Mouse (Mus musculus) lung, embryonic 16.5 days (tissue): Measurements from ENCODE around the gene Fabp7. TPM values are rescaled to one million over a fixed set of nuclear protein-coding genes. Genes with fewer than 3 reads are reported as not detected.
A peak's percentile ranks its signal among the peaks of the same experiment; 100 is the strongest.

Experiments used
- ATAC-seq: fragments of 200-750 bp; cut with Nextera tagmentation; 2 replicates; pipeline ENCODE4 v1.8.0; 2017; ENCODE audit warnings: low read depth, mild to moderate bottlenecking, moderate library complexity
- H3K27ac ChIP-seq: fragments of 300-500 bp; sonication (generic); 2 replicates; pipeline ENCODE4 v1.5.1; 2014; ENCODE audit warnings: mild to moderate bottlenecking, control low read depth, low read length
- H3K27me3 ChIP-seq: fragments of 300-500 bp; sonication (generic); 2 replicates; pipeline ENCODE4 v1.6.1; 2014; ENCODE audit warnings: low read depth, low read length, mixed read lengths; ENCODE audit not compliant: control insufficient read depth, insufficient read depth
- H3K36me3 ChIP-seq: fragments of 300-500 bp; sonication (generic); 2 replicates; pipeline ENCODE4 v1.6.1; 2014; ENCODE audit warnings: low read length; ENCODE audit not compliant: control insufficient read depth, insufficient read depth
- H3K4me1 ChIP-seq: fragments of 300-500 bp; sonication (generic); replicated peaks from 2 replicates; pipeline ENCODE4 v1.6.1; 2014; ENCODE audit warnings: low read length, mixed read lengths; ENCODE audit not compliant: control insufficient read depth, insufficient read depth
- H3K4me2 ChIP-seq: fragments of 300-500 bp; sonication (generic); 2 replicates; pipeline ENCODE4 v1.6.1; 2014; ENCODE audit warnings: low read depth, low read length, control low read depth
- H3K4me3 ChIP-seq: fragments of 300-500 bp; sonication (generic); 2 replicates; pipeline ENCODE4 v1.5.1; 2014; ENCODE audit warnings: mild to moderate bottlenecking, low read length, control low read depth
- H3K9ac ChIP-seq: fragments of 300-500 bp; sonication (generic); 2 replicates; pipeline ENCODE4 v1.6.1; 2014; ENCODE audit warnings: low read length, control low read depth
- H3K9me3 ChIP-seq: fragments of 300-500 bp; sonication (generic); 2 replicates; pipeline ENCODE4 v1.6.1; 2016; ENCODE audit warnings: low read length; ENCODE audit not compliant: control insufficient read depth
- WGBS: fragments of 180-500 bp; shearing (Covaris S2); extraction: QIAGEN DNeasy Blood & Tissue Kit; methylation state at CpG from one replicate; pipeline ENCODE4 v1.1.7; 2014; 5-methylcytosine and 5-hydroxymethylcytosine counted together
- polyA plus RNA-seq: library from polyadenylated mRNA; unstranded; fragments of >200 nt; fragmentation: Nextera tagmentation; extraction: Ambion mirVana; gene quantifications from 2 replicates; pipeline ENCODE4 v1.2.1, GENCODE M21; 2015

Gene Fabp7
- polyA plus RNA-seq, 1 experiment from 2014 or later, result 11.9 TPM

DNA sequence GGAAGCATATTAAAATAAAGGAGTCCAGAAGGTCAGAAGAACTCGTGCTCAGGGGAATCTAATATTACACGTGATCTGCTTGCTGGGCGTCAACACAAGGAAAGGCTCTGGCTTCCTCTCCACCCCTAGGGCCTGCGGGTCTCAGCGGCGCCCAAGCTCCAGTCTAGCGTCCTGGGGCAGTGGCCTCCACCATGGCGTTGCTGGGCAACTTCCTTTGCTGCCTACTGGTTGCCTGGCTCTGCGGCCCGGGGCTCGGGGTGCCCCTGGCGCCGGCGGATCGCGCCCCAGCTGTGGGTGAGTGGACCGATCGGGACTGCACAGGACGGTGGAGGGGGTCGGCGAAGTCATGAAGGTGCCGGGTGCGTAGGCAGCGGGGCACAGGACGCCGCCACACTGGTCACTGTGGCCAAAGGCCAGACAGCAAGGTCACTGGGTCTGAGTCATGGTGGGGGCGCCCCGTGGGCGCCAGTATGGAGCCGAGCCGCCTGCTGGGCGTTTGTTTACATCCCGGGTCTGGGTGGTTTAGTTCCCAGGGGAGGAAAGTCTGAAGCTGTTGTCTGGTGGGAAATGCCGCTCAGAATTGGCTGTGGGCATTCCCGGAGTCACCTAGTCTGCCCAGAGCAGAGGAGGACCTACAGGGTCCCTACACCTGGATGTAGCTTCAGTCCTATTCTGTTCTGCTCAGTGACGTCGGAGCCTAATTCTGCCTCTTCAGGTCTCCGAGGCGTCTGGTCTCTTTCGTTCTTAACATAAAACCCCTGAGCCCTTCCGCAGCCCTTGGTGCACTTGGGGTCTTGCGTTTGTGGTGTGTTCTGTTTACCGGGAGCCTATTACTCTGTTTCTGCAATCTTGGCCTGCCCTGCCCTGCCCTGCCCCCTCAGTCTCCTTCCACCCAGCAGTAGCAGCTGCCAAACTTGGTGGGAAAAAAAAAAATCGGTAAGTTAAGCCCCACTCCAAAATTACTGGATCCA, 10.1 kb downstream of the Fabp7 start:
- peak overlapping the region; percentile 15 for H3K27ac ChIP-seq
- peak overlapping the region; percentile 94 for H3K4me2 ChIP-seq
- peak overlapping the region; percentile 69 for H3K4me3 ChIP-seq
- no peaks in the 10 kb centered on the region for H3K36me3 ChIP-seq
- H3K4me1 ChIP-seq, result 0 out of 2 replicates have a peak, but pooled peaks cover 4% of the 10 kb centered on the region
- no peaks in the 10 kb centered on the region for H3K27me3 ChIP-seq
- WGBS, result 2% methylated on average over 43 of the region's 44 CpGs
- no peaks in the 10 kb centered on the region for H3K9me3 ChIP-seq
- peak overlapping the region; percentile 80 for H3K9ac ChIP-seq
- ATAC-seq, result peak; percentile 87

DNA sequence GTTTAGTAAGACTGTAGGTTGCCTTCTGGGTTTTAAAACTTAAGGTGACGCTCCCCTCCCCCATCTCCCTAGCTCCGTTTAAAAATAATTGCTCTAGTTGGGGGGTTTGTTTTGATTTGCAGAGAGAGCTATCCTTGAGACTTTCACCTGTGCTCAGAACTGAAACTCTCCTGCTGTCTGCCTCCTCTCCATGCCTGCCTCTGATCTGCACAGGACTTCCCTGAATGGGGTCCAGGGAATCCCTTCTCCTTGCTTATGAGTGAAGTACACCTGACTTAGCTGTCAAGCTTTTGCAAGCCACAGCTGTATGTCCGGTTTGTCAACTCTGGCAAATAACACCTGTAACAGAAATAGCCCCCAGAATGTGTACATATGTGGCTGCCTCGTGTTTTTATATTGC, 10.9 kb downstream of the Fabp7 start:
- WGBS, result 18% methylated on average over 4 of the region's 4 CpGs
- Histone ChIP-seq H3K4me2 (peak overlapping the region; percentile 94), H3K27ac (peak overlapping the region; percentile 15), H3K36me3 (no peaks in the 10 kb centered on the region), H3K9me3 (no peaks in the 10 kb centered on the region), H3K27me3 (no peaks in the 10 kb centered on the region), H3K9ac (peak overlapping the region; percentile 80), H3K4me1 (0 out of 2 replicates have a peak, but pooled peaks cover 4% of the 10 kb centered on the region), H3K4me3 (peak overlapping the region; percentile 69)
- no peak for ATAC-seq

DNA sequence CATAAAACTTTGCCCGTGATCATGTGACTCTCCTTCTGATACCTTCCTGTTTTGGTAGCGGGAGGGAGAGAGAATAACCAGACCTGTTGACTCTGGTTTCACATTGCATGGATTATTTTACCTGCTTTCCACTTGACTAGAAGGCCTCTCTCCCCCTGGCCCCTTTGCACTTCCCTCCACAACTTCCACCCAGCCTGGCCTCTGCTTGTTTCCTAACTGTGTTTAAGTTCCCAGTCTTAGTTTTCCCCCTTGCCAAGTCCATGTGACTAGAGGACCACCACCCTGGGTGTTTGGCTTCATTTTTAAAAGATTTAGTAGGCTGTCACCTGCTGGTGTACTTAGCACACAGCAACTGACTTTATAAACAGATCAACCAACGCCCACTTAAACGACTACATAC, 11.4 kb downstream of the Fabp7 start:
- peak overlapping the region; percentile 69; the same call in 1 of the 2 replicates for H3K4me3 ChIP-seq
- H3K36me3 ChIP-seq, result no peaks in the 10 kb centered on the region
- H3K27ac ChIP-seq, result no peak overlapping the region; the same call in 1 of the 2 replicates
- 39% methylated on average over 4 of the region's 4 CpGs for WGBS
- 0 out of 2 replicates have a peak overlapping the region, but pooled peaks have one; percentile 80 for H3K9ac ChIP-seq
- peak overlapping the region; percentile 94; the same call in 1 of the 2 replicates for H3K4me2 ChIP-seq
- 0 out of 2 replicates have a peak, but pooled peaks cover 4% of the 10 kb centered on the region for H3K4me1 ChIP-seq
- ATAC-seq, result peak; percentile 40; the same call in 1 of the 2 replicates
- no peaks in the 10 kb centered on the region for H3K27me3 ChIP-seq
- no peaks in the 10 kb centered on the region for H3K9me3 ChIP-seq

DNA sequence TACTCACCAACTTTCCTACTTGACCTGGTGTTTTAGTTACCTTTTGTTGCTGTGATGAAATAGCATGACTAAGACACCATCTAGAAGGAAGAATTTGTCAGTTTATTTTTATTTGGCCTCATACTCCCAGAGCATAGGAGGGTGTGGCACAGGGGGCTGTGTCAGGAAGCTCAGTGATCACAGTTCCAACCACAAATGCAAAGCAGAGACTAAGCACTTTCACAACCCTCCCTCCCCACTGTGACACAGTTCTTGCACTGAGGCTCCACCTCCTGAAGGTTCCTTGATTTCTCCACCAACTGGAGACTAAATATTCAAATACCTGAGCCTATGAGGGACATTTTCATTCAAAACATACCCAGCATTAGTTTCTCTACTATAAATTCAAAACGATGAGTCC, 14.8 kb downstream of the Fabp7 start:
- H3K27me3 ChIP-seq, result no peaks in the 10 kb centered on the region
- H3K4me2 ChIP-seq, result no peak overlapping the region
- H3K27ac ChIP-seq, result no peak overlapping the region
- 0 out of 2 replicates have a peak, but pooled peaks cover 2% of the 10 kb centered on the region for H3K4me1 ChIP-seq
- no peak overlapping the region for H3K9ac ChIP-seq
- no peaks in the 10 kb centered on the region for H3K36me3 ChIP-seq
- no peak for ATAC-seq
- H3K9me3 ChIP-seq, result no peaks in the 10 kb centered on the region
- no peak overlapping the region for H3K4me3 ChIP-seq
- WGBS, result 84% methylated on average over 1 of the region's 1 CpGs

DNA sequence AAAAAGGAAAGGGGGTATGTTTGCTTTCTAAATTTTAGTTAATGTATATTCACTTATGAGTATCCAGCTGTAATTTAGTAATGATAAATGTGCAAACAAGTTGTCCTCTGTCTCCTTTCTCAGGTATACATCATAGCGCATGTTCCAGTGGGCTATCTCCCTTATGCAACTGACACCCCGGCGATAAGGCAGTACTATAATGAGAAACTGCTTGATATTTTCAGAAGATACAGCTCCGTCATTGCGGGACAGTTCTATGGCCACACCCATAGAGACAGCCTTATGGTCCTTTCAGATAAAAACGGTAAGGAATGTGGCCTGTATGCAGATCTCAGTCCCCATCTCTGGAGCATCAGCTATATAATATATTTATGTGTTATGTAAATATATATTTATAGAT, 23.1 kb downstream of the Fabp7 start:
- Histone ChIP-seq H3K36me3 (no peaks in the 10 kb centered on the region), H3K27ac (no peak overlapping the region), H3K9ac (no peak overlapping the region), H3K4me2 (no peak overlapping the region), H3K27me3 (no peaks in the 10 kb centered on the region), H3K4me1 (no peaks in the 10 kb centered on the region), H3K4me3 (no peak overlapping the region), H3K9me3 (no peaks in the 10 kb centered on the region)
- WGBS, result 90% methylated on average over 6 of the region's 6 CpGs
- ATAC-seq, result no peak

DNA sequence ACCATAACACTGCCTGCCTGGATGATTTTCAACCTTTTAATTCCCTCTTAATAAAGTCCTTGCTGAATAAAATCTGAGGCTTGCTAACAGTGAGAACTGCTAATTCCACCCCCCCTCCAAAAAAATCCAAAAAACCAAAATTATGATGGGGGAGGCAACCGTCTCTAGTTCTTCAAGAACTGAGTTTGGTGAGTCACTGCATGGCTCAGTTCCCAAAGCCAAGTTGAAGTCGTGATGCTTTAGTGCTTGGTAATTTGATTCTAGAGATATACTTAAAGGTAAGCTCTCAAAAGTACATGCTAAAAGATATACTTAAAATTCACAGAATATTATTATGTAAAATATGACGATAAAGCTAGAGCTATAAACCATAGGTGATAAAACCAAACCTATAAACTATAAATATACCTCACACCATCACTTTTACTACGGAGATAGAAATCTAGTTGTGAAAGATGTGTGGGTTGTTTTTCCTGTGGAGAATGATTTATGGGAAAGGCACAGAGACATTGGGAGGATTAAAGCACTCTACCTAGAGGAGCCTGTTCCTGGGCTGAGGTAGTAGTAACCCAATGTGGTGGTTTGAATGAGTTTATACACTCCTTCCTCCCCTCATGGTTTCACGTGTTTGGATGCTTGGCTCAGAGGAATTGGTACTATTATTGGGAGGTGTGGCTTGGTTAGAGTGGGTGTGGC, 27.6 kb downstream of the Fabp7 start:
- no peak overlapping the region for H3K4me2 ChIP-seq
- H3K4me3 ChIP-seq, result no peak overlapping the region
- ATAC-seq, result no peak
- H3K9me3 ChIP-seq, result no peaks in the 10 kb centered on the region
- H3K27me3 ChIP-seq, result no peaks in the 10 kb centered on the region
- no peaks in the 10 kb centered on the region for H3K36me3 ChIP-seq
- H3K4me1 ChIP-seq, result no peaks in the 10 kb centered on the region
- no peak overlapping the region for H3K27ac ChIP-seq
- H3K9ac ChIP-seq, result no peak overlapping the region
- WGBS, result 83% methylated on average over 5 of the region's 5 CpGs

DNA sequence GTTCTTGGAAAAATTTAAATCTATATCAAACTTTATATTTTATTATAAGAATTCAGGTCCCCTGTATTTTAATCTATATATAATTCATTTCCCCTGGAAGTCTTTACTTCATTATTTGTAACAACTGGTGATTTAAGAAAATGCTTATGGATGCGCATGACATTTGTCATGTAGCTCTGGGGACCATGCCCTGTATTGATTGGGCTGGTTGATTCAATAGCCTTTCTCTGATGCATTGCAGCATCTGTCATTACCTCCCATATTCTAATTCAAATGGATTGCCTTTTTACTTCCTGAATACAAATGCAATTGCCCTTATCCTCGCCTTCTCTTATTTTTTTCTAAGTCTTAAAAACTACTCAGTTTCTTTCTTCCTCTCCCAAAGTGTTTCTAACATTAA, 29.6 kb downstream of the Fabp7 start:
- Histone ChIP-seq H3K27me3 (no peaks in the 10 kb centered on the region), H3K4me1 (no peaks in the 10 kb centered on the region), H3K4me3 (no peak overlapping the region), H3K4me2 (no peak overlapping the region), H3K9ac (no peak overlapping the region), H3K27ac (no peak overlapping the region), H3K9me3 (no peaks in the 10 kb centered on the region), H3K36me3 (no peaks in the 10 kb centered on the region)
- 81% methylated on average over 2 of the region's 2 CpGs for WGBS
- no peak for ATAC-seq

DNA sequence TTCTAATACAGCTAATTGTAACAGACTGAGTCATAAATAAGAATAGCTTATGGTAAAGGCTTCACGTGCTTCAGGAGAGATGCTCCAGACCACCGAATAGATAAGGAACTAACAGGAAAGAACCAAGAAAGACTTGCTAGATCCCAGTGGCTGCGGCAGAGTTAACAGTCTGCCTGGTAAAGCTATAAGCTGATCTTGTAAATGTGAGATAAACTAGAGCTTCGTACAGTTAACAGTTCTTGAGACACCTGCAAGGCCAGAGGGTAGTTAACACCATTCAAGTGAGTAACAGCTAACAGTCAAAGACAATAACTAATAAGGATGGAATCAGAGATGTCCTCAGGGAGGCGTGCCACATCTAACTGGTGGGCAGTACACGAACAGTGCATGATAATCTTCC, 31.2 kb downstream of the Fabp7 start:
- Histone ChIP-seq H3K9ac (no peak overlapping the region), H3K27ac (no peak overlapping the region), H3K9me3 (no peaks in the 10 kb centered on the region), H3K4me1 (no peaks in the 10 kb centered on the region), H3K27me3 (no peaks in the 10 kb centered on the region), H3K4me3 (no peak overlapping the region), H3K4me2 (no peak overlapping the region), H3K36me3 (no peaks in the 10 kb centered on the region)
- 73% methylated on average over 6 of the region's 6 CpGs for WGBS
- no peak for ATAC-seq

DNA sequence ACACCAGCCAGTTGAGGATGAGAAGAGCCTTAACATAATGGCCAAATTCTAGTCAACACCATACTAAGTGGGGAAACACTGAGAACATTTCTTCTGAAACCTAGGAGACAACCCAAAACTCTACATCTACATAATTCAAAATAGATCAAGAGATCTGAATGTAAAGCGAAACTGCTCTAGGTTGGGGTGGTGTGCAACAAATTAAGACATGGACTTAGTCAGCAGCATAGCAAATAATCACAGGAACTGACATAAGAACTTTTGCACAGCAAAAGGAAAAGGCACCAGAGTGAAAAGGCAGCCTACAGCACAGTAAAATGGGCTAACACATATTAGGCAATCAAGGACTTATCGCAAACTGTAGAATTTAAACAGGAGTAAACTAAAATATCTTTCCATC, 34.5 kb downstream of the Fabp7 start:
- Histone ChIP-seq H3K4me3 (no peak overlapping the region), H3K4me2 (no peak overlapping the region), H3K36me3 (no peaks in the 10 kb centered on the region), H3K9me3 (no peaks in the 10 kb centered on the region), H3K27me3 (no peaks in the 10 kb centered on the region), H3K9ac (no peak overlapping the region), H3K27ac (no peak overlapping the region), H3K4me1 (no peaks in the 10 kb centered on the region)
- 86% methylated on average over 2 of the region's 2 CpGs for WGBS
- no peak for ATAC-seq
